Mouse (Mus musculus) olfactory bulb, adult 2 months (tissue): ENCODE data around the gene Rcor1. TPM values are rescaled to one million over a fixed set of nuclear protein-coding genes. Genes with fewer than 3 reads are reported as not detected.

ENCODE experiments used
- H3K27ac ChIP-seq: fragments of 200-500 bp; 2 replicates; pipeline ENCODE4 v1.5.1; 2012; ENCODE audit warnings: low read depth, low read length; ENCODE audit not compliant: insufficient read depth
- H3K4me1 ChIP-seq: fragments of 200-500 bp; 2 replicates; pipeline ENCODE4 v1.6.1; 2012; ENCODE audit warnings: low read length; ENCODE audit not compliant: control insufficient read depth, insufficient read depth
- H3K4me3 ChIP-seq: fragments of 200-500 bp; 2 replicates; pipeline ENCODE4 v1.5.1; 2012; ENCODE audit warnings: mild to moderate bottlenecking, low read depth, low read length, moderate library complexity; ENCODE audit not compliant: insufficient read depth
- CTCF ChIP-seq: fragments of 200-500 bp; IDR thresholded peaks from 2 replicates; pipeline ENCODE4 v1.5.1; 2012; ENCODE audit warnings: low read depth, mild to moderate bottlenecking, low read length, moderate library complexity; ENCODE audit not compliant: insufficient read depth
- POLR2A ChIP-seq: fragments of 200-500 bp; IDR thresholded peaks from 2 replicates; pipeline ENCODE4 v1.6.1; 2012; ENCODE audit warnings: mild to moderate bottlenecking, low read depth, low read length, moderate library complexity; ENCODE audit not compliant: insufficient read depth
- WGBS: fragments of 180-500 bp; shearing (Covaris S2); methylation state at CpG from one replicate; pipeline ENCODE4 v1.1.7; 2018; 5-methylcytosine and 5-hydroxymethylcytosine counted together
- polyA plus RNA-seq: library from polyadenylated mRNA; stranded (reverse); fragments of >200 nt; gene quantifications from 2 replicates; pipeline ENCODE4 v1.2.4, GENCODE M21; 2012; ENCODE audit warnings: low replicate concordance; ENCODE audit not compliant: missing spikeins, insufficient read depth, insufficient read length

Rcor1 gene
- polyA plus RNA-seq = not detected in 2 replicates

GRCm38 (mm10) chr12:111038976-111039612 lies at the start of gene Rcor1:
Gene Rcor1 (plus strand): TSS chr12:111039351.
- Histone ChIP-seq H3K4me1 (peaks cover 6% of the 10 kb centered on the region), H3K27ac (peak within 1 kb of the TSS; percentile 97), H3K4me3 (peak within 1 kb of the TSS; percentile 86)
- TF ChIP-seq CTCF (no peak), POLR2A (no peak; the same call in 1 of the 2 replicates)
- WGBS = under 1% methylated on average over 76 of the region's 76 CpGs

GRCm38 (mm10) chr12:110989409-110989808 lies 49.7 kb upstream of the Rcor1 start:
- TF ChIP-seq CTCF (no peak), POLR2A (no peak)
- no peak overlapping the region for H3K27ac ChIP-seq
- WGBS = 94% methylated on average over 3 of the region's 3 CpGs
- no peak overlapping the region for H3K4me3 ChIP-seq
- peaks cover 12% of the 10 kb centered on the region for H3K4me1 ChIP-seq

- peaks cover 12% of the 10 kb centered on the region for H3K4me1 ChIP-seq
- H3K4me3 ChIP-seq = no peak overlapping the region
- H3K27ac ChIP-seq = no peak overlapping the region
- WGBS = 97% methylated on average over 7 of the region's 7 CpGs
- TF ChIP-seq CTCF (no peak), POLR2A (no peak)
Observed at GRCm38 (mm10) chr12:110990500-110990899, 48.7 kb upstream of the Rcor1 start.

DNA sequence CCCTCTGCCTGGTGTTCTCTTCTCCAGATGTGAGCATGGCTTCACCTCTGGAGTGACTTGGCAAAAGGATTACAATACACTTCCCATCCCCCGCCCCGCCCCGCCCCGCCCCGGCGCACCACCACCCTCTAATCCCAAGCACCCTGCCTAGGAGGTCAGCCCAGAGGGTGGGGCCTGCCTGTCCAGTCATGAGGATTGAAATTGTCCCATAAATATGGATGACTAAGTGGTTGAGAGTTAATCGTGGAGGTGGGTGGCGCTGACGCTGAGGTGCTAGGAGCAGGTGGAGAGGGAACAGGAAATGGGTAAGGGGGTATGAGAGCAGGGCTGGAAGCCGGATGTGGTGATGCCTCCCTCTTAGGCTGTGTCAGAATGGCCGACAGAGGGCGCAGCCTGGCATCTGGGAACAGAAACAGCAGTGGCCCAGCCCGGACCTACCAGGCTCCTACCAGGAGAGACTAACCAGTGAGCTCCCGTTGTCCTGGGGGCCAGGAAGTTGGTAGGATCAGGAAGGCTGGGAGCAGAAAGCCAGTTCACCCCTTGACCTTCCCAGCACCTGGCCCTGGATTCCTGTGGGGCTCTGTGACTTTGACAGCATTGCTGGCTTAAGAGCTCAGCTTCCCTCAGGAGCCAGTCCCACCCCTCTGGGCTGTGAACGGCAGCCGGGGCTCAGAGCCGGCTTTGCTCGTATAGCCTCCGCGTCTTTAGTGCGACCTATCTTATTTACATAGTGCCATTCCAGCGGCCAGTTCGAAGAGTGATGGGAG lies 47.6 kb upstream of the Rcor1 start:
- peaks cover 12% of the 10 kb centered on the region for H3K4me1 ChIP-seq
- no peak for TF ChIP-seq POLR2A
- TF ChIP-seq CTCF = 0 out of 2 replicates have a peak, but pooled peaks have one; percentile 26
- WGBS = 7% methylated on average over 23 of the region's 23 CpGs
- H3K27ac ChIP-seq = no peak overlapping the region
- peak overlapping the region; percentile 56 for H3K4me3 ChIP-seq

GRCm38 (mm10) chr12:110992128-110992553 lies 47.0 kb upstream of the Rcor1 start:
- TF ChIP-seq POLR2A = no peak
- TF ChIP-seq CTCF = peak; percentile 99
- no peak overlapping the region for H3K27ac ChIP-seq
- peak overlapping the region; percentile 56 for H3K4me3 ChIP-seq
- WGBS = under 1% methylated on average over 24 of the region's 24 CpGs
- H3K4me1 ChIP-seq = peaks cover 12% of the 10 kb centered on the region

DNA sequence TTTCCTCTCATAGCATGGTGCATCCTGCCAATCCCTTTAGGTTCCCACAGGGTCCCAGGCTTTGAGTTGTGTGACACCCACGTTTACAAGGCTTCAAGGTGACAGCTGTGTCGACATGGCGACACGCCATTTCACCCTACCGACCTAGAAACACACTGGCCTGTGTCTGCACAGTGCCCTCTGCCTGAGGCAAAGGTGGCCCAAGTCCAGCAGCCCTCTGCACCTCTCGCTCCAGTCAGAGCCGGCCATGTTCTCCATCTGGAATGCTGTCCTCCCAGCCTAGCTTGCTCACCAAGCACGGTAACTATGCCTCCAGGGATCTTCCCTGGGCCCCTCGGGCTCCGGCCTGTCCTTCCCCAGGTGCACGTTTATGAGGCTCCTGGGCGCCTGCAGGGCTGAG lies 46.4 kb upstream of the Rcor1 start:
- H3K4me1 ChIP-seq = peaks cover 12% of the 10 kb centered on the region
- no peak overlapping the region for H3K27ac ChIP-seq
- 81% methylated on average over 12 of the region's 12 CpGs for WGBS
- TF ChIP-seq POLR2A (no peak), CTCF (no peak)
- H3K4me3 ChIP-seq = no peak overlapping the region

- 88% methylated on average over 3 of the region's 3 CpGs for WGBS
- TF ChIP-seq CTCF (no peak), POLR2A (no peak)
Observed at GRCm38 (mm10) chr12:110993226-110993625, 45.9 kb upstream of the Rcor1 start.

GRCm38 (mm10) chr12:110994666-110995065 lies 44.5 kb upstream of the Rcor1 start:
- Histone ChIP-seq H3K4me3 (no peak overlapping the region), H3K27ac (no peak overlapping the region), H3K4me1 (peaks cover 12% of the 10 kb centered on the region)
- no peak for TF ChIP-seq CTCF
- TF ChIP-seq POLR2A = no peak
- WGBS = 52% methylated on average over 12 of the region's 12 CpGs

More at GRCm38 (mm10) chr12:110993226-110993625, 45.9 kb upstream of the Rcor1 start:
- no peak overlapping the region for H3K27ac ChIP-seq
- peaks cover 12% of the 10 kb centered on the region for H3K4me1 ChIP-seq
- H3K4me3 ChIP-seq = no peak overlapping the region

DNA sequence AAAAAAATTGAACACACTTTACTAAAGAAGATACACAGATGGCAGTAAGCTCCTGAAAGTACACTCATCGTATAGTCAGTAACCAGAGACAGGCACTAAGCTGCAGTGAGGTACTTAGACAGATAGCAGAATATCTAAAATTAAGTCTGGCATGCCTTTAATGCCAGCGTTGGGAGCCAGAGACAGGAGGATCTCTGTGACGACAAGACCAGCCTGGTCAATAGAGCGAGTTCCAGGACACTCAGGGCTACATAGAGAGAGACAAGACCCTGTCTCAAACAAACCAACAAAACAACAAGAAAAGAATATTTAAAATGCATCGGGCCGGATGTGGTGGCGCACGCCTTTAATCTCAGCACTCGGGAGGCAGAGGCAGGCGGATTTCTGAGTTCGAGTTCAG lies 41.1 kb upstream of the Rcor1 start:
- Histone ChIP-seq H3K4me3 (no peak overlapping the region), H3K27ac (no peak overlapping the region), H3K4me1 (no peaks in the 10 kb centered on the region)
- WGBS = 98% methylated on average over 11 of the region's 11 CpGs
- TF ChIP-seq POLR2A (no peak), CTCF (no peak)
